Mouse (Mus musculus) urinary bladder, postnatal 4 days (tissue): Measurements from ENCODE around the gene Grm4.
"Not testable (repeated sequence)": the region's sequence is repeated elsewhere in the genome, so short reads cannot be mapped to it uniquely, and the experiment has no call there.

Source experiments
- DNase-seq, 2 experiments: peaks; one replicate each; pipeline ENCODE4 v3.0.0; 2021 to 2022; ENCODE audit warnings: low spot score in 2 of 2

Grm4 gene

DNA sequence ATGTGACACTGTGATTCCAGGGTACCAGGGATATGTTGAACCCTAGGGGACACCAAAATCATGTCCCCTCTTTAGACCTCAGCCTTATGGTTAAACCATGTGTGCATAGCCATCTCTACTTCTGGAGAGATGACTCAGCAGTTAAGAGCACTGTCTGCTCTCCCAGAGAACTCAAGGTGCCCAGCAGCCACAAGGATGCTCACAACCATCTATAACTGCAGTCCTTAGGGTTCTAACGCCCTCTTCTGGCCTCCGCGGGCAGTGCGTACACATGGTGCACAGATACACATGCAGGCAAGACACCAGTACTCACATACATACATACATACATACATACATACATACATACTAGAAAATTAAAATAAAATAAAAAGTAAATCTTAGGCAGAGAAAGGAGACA is 127.8 kb downstream of the Grm4 start:
- no peak for DNase-seq

DNA sequence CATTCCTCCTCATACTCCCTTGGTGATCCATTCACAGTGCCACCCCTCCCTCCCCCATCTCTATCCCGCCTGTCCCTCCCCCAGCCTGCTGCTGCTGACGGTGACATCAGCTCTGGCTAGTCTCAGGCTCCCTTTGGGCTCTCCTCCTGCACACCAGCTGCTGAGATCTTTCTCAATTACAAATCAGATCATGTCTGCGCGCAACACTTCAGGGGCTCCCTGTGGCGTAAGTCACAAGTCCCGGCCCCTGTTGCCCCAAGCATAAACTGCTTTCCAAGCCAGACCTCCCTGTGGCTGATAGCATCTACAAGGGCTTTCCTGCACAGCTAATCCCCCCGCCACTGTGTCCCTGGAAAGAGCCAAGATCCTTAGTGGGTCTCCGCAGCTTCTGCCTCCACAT is 128.3 kb downstream of the Grm4 start:
- no peak for DNase-seq

DNA sequence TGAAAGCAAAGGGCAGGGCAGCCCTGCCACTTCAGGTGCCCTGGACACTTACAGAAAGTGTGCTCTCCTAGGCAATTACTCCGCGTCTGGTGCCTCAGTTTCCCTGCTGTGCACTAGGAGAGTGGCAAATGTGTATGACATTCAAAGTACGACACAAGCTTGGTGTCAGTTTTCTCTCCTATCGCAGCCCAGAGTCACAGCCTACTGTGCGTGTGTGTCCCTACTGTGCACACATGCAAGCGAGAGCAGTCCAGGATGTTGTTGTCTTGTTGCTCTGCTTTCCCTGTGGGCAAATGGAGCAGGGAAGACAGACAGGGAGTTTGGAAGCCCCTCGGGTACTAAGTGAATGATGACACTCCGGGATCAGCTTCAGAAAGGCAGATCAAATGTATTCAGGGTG is 131.2 kb downstream of the Grm4 start:
- DNase-seq = no peak

DNA sequence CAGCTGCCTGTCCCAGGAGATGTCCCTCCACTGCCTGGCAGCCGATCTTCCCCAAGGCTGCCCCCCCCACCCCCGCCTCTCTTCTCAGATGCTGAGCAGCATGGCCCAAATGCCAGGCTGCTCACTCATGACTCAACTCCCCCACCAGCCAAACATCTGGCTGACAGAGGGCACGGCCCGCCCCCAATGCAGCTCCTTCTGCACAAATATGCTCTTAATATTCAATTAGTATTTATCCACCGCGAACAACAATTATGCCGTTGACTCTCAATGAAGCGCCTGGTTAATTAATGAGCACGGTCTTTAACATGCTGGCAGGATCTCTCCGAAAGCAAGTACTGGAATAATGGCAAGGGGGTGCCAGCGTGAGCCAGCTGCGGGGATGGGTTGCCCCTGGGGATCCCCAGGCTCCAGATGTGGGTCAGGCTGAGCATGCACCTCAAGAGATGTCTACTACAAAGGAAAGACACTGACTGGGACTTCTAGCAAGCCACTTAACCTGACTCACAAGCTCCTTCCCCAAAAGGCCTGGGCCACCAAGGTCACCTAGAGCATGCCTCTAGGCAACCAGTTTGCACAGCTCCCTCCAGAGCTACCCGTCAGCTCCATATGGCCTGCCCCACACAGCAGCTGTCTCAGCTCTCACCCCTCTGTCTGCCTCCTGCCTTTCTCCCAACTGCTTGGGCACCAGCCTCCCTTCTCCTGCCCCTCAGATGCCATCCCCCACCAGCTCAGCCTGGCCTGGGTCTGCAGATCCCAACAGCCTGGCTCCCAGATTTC is 131.8 kb downstream of the Grm4 start:
- no peak for DNase-seq

DNA sequence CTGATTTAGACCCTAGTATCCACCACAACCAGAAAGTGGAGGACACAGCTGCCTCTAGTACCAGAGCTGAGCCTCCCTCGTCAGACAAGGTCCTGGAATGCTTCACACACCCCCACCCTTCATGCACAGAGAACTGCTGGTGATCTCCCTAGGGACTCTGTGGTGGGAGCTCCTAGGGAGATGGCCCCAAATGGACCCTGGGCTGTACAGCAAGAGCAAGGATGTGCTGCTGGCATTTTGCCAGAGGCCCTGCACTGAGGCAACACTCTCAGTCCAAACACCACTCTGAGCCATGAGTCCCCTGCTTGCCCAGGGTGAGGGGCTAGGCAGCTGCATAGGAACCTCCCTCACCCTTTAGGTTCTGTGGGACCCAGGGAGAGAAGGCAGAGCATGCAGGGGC is 134.8 kb downstream of the Grm4 start:
- no peak for DNase-seq

DNA sequence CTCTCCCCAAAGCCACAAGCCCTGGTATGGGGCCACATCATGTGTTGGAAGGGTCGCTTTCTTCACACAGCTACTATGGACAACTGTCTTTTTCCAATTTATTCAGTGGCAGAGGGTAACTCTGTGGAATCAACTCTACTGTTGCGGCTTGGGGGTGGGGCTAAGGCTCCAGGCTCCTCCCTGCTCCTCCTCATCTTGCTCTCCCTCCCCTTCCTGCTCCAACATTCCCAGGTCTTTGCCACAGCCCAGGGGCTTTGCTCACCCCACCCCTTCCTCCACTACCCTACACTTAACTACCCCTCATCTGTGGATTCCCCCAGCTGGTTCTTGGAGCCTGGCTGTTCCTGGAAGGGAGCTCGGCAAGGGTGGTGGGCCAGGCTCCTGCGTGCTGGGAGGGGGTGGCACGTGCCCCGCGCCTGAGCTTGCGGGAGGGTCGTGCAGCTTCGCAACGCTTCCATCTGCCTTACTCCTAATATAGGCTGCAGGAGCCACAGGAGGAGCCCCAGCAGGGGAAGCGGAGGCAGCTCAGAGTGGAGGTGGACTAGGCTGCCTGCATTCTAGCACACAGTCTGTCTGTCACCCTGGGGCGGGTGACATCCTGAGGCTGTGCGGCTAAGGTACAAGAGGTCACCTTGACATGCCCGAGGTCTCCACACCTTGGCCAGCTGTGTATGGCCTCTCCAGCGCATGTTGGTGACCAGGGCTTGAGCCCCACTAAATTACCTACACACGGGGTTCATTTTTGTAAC is 135.5 kb downstream of the Grm4 start:
- no peak for DNase-seq

DNA sequence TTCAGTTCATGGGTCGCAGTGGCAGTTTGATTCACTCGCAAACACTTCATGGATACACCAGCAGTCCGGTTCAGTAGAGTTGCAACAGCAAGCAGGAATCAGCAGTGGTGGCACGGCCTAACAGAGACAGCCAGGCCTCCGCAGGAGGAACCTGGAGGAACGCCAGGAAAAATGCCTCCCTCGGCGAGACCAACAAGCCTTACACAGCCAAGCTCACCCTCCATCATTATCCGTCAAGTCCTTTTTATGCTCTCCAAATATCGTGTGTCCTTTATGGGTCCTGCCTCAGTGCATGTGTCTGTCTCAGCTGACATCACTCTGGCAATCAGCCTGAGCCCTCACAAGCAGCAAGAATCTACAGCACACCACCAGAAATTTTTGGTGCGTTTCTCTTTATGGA is 138.3 kb downstream of the Grm4 start:
- DNase-seq = no peak

DNA sequence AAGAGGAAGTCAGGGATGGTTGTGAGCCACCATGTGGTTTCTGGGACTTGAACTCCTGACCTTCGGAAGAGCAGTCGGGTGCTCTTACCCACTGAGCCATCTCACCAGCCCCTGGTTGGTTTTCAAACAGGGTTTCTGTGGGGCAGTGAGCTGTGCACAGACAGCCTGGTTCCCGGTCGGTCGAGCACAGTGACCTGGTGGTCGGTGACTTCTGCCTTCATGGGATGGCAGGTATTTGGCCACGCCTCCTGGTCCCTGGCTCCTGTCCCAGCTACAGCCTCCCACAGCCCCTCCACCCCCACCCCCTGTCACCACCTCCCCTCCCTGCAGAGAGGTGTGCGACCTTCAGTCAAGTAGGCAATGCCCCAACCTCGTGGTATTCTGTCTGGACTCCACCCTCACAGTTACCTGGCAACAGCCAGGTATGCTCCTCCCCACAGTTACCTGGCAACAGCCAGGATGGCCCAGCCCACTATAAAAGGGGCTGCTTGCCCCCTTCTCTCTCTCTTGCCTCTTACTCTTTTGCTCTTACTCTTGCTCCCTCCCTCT is 140.2 kb downstream of the Grm4 start:
- DNase-seq = not testable (repeated sequence)

DNA sequence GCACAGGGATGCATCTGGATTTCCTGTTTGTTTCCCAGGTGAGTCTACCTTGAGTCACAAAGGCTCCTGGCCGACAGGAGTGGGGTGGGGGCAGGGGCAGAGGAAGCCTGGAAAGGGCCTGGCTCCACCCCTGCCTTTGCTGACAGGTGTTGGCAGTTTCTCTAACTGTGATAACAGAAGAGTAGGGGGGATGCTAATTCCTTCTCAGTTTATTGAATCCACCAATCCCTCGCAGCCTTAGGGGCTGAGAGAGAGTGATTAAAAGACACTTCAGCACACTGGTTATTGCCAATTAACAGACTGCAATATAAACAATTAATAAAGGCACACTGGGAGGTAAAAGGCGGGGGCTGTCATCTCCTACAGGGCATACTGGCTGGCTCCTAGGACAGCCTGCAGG is 142.2 kb downstream of the Grm4 start:
- DNase-seq = no peak

DNA sequence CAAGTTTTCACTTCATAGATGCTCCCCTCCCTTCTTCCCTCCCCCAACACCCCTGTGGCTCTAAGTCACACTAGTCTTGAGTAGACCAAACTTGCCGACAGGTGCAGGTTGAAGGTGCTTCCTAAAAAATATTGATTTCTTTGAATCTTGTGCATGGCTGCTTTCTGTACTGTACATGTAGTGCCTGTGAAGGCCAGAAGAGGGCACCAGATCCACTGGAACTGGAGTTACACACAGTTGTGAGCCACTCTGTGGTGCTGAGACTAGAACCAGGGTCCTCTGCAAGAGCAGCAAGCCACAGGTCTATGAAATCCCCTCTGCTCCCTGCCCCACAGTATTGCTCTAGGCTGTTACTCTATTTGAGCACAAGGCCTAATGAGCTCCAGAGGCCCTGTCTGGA is 144.1 kb downstream of the Grm4 start:
- DNase-seq = no peak

DNA sequence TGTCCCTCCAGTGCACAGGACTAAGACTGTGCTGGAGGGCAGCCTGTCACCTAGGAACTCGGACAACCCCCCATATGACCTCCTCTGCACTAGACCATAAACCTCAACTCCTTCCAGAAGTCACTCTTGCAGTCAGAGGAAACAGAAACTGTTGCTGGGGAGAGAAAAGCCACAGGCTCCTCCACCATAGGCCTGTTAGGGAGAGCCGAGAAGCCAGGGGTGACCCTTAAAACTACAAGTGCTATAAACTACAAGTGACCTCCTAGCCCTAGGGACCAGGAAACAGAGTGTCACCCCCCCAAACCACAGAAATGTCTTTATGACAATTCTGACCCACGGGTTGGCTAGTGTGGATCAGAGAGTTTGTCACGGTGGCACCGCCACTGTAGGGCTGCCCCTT is 145.7 kb downstream of the Grm4 start:
- DNase-seq = no peak
